Mouse (Mus musculus): ENCODE results near the gene Sgip1. TPM values are rescaled to one million over a fixed set of nuclear protein-coding genes. Genes with fewer than 3 reads are reported as not detected.

The Sgip1 gene
- total and polyA plus RNA-seq, 3 experiments, result 0.33 TPM; not detected in 2

- peaks cover 38% of the 10 kb centered on the region for H3K9me3 ChIP-seq (replicated peaks)
- no peaks in the 10 kb centered on the region for H3K36me3 ChIP-seq (replicated peaks)
- TF ChIP-seq GATA1 (IDR thresholded peaks at IDR 0.05; ENCODE audit: borderline replicate concordance, low read length) (no peak), CTCF (IDR thresholded peaks at IDR 0.05; ENCODE audit: low read depth, low read length) (no peak), GATA2 (IDR thresholded peaks at IDR 0.05; ENCODE audit: borderline replicate concordance, low read depth, low read length) (no peak), TAL1 (conservative IDR thresholded peaks at IDR 0.05; ENCODE audit: low read depth, low read length) (no peak), POLR2AphosphoS5 (IDR thresholded peaks at IDR 0.05; ENCODE audit: insufficient replicate concordance, low read depth, low read length) (no peak)
- H3K4me3 ChIP-seq (ENCODE audit: low read depth, low read length), result no peak overlapping the region
- ATAC-seq (ENCODE audit: extremely low read depth, insufficient number of reproducible peaks, low FRiP score, poor library complexity, severe bottlenecking), result no peak
- no peaks in the 10 kb centered on the region for H3K27me3 ChIP-seq (ENCODE audit: insufficient read depth, low read length)
- H3K4me1 ChIP-seq (ENCODE audit: insufficient read depth, low read depth, low read length), result no peaks in the 10 kb centered on the region
- no peak for DNase-seq (ENCODE audit: low spot score)
These were observed 112.4 kb downstream of the Sgip1 start for GRCm38 (mm10) chr4:102853330-102854022.

- no peaks in the 10 kb centered on the region for H3K4me1 ChIP-seq (ENCODE audit: insufficient read depth, low read depth, low read length)
- no peak for TF ChIP-seq TAL1 (conservative IDR thresholded peaks at IDR 0.05; ENCODE audit: low read depth, low read length)
- no peak for TF ChIP-seq GATA1 (IDR thresholded peaks at IDR 0.05; ENCODE audit: borderline replicate concordance, low read length)
- no peak for TF ChIP-seq POLR2AphosphoS5 (IDR thresholded peaks at IDR 0.05; ENCODE audit: insufficient replicate concordance, low read depth, low read length)
- TF ChIP-seq GATA2 (IDR thresholded peaks at IDR 0.05; ENCODE audit: borderline replicate concordance, low read depth, low read length), result no peak
- TF ChIP-seq CTCF (IDR thresholded peaks at IDR 0.05; ENCODE audit: low read depth, low read length), result no peak
- H3K36me3 ChIP-seq (replicated peaks), result no peaks in the 10 kb centered on the region
- no peak for ATAC-seq (ENCODE audit: extremely low read depth, insufficient number of reproducible peaks, low FRiP score, poor library complexity, severe bottlenecking)
- H3K9me3 ChIP-seq (replicated peaks), result peaks cover 41% of the 10 kb centered on the region
- DNase-seq (ENCODE audit: low spot score), result no peak
- H3K27me3 ChIP-seq (ENCODE audit: insufficient read depth, low read length), result no peaks in the 10 kb centered on the region
- H3K4me3 ChIP-seq (ENCODE audit: low read depth, low read length), result no peak overlapping the region
These were observed 114.1 kb downstream of the Sgip1 start for GRCm38 (mm10) chr4:102854928-102855892.

GRCm38 (mm10) chr4:102856086-102856485, 115.0 kb downstream of the Sgip1 start:
- no peak for ATAC-seq (ENCODE audit: extremely low read depth, insufficient number of reproducible peaks, low FRiP score, poor library complexity, severe bottlenecking)

GRCm38 (mm10) chr4:102859259-102860194, 118.4 kb downstream of the Sgip1 start:
- ATAC-seq (ENCODE audit: extremely low read depth, insufficient number of reproducible peaks, low FRiP score, poor library complexity, severe bottlenecking) (no peak), DNase-seq (ENCODE audit: low spot score) (no peak)
- H3K27me3 ChIP-seq (ENCODE audit: insufficient read depth, low read length), result no peaks in the 10 kb centered on the region
- peaks cover 37% of the 10 kb centered on the region for H3K9me3 ChIP-seq (replicated peaks)
- no peaks in the 10 kb centered on the region for H3K36me3 ChIP-seq (replicated peaks)
- H3K4me3 ChIP-seq (ENCODE audit: low read depth, low read length), result no peak overlapping the region
- no peaks in the 10 kb centered on the region for H3K4me1 ChIP-seq (ENCODE audit: insufficient read depth, low read depth, low read length)
- TF ChIP-seq POLR2AphosphoS5 (IDR thresholded peaks at IDR 0.05; ENCODE audit: insufficient replicate concordance, low read depth, low read length) (no peak), CTCF (IDR thresholded peaks at IDR 0.05; ENCODE audit: low read depth, low read length) (no peak), GATA1 (IDR thresholded peaks at IDR 0.05; ENCODE audit: borderline replicate concordance, low read length) (no peak), GATA2 (IDR thresholded peaks at IDR 0.05; ENCODE audit: borderline replicate concordance, low read depth, low read length) (no peak), TAL1 (conservative IDR thresholded peaks at IDR 0.05; ENCODE audit: low read depth, low read length) (no peak)

More at GRCm38 (mm10) chr4:102856086-102856485, 115.0 kb downstream of the Sgip1 start:
- no peaks in the 10 kb centered on the region for H3K36me3 ChIP-seq (replicated peaks)
- DNase-seq (ENCODE audit: low spot score), result no peak
- no peak overlapping the region for H3K4me3 ChIP-seq (ENCODE audit: low read depth, low read length)
- no peak for TF ChIP-seq GATA2 (IDR thresholded peaks at IDR 0.05; ENCODE audit: borderline replicate concordance, low read depth, low read length)
- TF ChIP-seq POLR2AphosphoS5 (IDR thresholded peaks at IDR 0.05; ENCODE audit: insufficient replicate concordance, low read depth, low read length), result no peak
- TF ChIP-seq TAL1 (conservative IDR thresholded peaks at IDR 0.05; ENCODE audit: low read depth, low read length), result no peak
- no peak for TF ChIP-seq CTCF (IDR thresholded peaks at IDR 0.05; ENCODE audit: low read depth, low read length)
- H3K27me3 ChIP-seq (ENCODE audit: insufficient read depth, low read length), result no peaks in the 10 kb centered on the region
- H3K9me3 ChIP-seq (replicated peaks), result peaks cover 41% of the 10 kb centered on the region
- H3K4me1 ChIP-seq (ENCODE audit: insufficient read depth, low read depth, low read length), result no peaks in the 10 kb centered on the region

GRCm38 (mm10) chr4:102862751-102863710, 121.9 kb downstream of the Sgip1 start:
- Histone ChIP-seq H3K9me3 (replicated peaks) (peaks cover 34% of the 10 kb centered on the region), H3K36me3 (replicated peaks) (no peaks in the 10 kb centered on the region), H3K27me3 (ENCODE audit: insufficient read depth, low read length) (no peaks in the 10 kb centered on the region), H3K4me3 (ENCODE audit: low read depth, low read length) (no peak overlapping the region), H3K4me1 (ENCODE audit: insufficient read depth, low read depth, low read length) (no peaks in the 10 kb centered on the region)
- TF ChIP-seq CTCF (IDR thresholded peaks at IDR 0.05; ENCODE audit: low read depth, low read length), result no peak
- no peak for TF ChIP-seq POLR2AphosphoS5 (IDR thresholded peaks at IDR 0.05; ENCODE audit: insufficient replicate concordance, low read depth, low read length)
- no peak for TF ChIP-seq TAL1 (conservative IDR thresholded peaks at IDR 0.05; ENCODE audit: low read depth, low read length)
- TF ChIP-seq GATA1 (IDR thresholded peaks at IDR 0.05; ENCODE audit: borderline replicate concordance, low read length), result no peak
- TF ChIP-seq GATA2 (IDR thresholded peaks at IDR 0.05; ENCODE audit: borderline replicate concordance, low read depth, low read length), result no peak
- DNase-seq (ENCODE audit: low spot score), result no peak
- no peak for ATAC-seq (ENCODE audit: extremely low read depth, insufficient number of reproducible peaks, low FRiP score, poor library complexity, severe bottlenecking)
